Mouse (Mus musculus) yolk sac, embryonic 10.5 days (tissue): ENCODE measurements around the gene Opn5.
A peak's percentile ranks its signal among the peaks of the same experiment; 100 is the strongest.

Experiments used
- DNase-seq: peaks from one replicate; pipeline ENCODE4 v3.0.0-alpha.2; 2017; ENCODE audit warnings: low spot score

Opn5 gene

DNA sequence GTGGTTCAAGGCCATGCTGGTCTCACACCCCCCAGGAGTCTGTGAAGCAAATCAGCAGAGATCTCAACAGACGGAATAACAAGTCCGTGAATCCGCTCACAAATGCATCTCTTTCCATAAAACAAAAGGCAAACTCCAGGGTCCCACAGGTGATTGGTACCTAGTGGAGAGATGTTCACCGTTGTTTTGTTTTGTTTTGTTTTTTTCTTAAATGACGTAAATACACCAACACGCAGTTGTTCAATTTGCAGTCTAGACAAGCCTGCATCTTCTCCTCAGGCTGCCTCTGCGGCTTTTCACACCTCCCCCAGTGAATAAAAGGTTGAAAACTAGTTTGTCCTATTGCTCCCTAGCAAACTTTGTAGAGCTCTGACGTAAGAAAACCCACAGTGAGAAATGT lies at the start of gene Opn5:
Gene Opn5, minus strand, starts transcription at position 101 of the 400 bp plus-strand sequence.
- no peak for DNase-seq

DNA sequence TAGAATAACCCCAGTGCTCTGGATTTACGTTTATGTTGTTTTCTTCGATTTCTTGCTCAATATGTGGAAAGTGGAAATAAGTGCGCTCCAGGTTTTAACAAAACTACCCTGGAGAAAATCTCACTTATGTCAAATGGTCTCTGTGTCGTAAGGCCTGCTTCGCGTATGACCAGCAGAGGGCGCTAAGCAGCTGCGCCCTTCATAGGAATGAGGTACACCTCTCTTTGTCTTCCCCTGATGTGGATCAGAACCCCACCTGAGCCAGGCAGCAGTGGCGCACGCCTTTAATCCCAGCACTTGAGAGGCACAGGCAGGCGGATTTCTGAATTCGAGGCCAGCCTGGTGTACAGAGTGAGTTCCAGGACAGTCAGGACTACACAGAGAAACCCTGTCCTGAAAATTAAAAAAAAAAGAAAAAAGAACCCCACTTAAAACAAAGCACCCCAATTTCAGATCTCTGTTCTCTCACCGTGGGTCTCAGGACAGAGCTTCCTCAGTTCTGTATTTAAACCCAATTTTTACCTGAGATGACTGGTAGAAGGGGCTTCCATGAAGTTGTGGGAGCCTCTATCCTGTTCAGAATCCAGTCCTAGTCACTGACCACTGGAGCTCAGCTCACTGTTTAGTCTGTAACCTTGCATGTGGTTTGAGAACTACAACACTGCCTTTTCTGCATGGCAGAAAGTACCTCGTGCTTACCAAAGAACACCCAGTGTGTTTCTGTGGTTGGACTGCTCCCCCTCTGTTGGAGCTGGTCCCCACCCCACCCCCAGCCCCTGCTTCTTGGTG lies 47.6 kb upstream of the Opn5 start:
- DNase-seq: peak; percentile 8

DNA sequence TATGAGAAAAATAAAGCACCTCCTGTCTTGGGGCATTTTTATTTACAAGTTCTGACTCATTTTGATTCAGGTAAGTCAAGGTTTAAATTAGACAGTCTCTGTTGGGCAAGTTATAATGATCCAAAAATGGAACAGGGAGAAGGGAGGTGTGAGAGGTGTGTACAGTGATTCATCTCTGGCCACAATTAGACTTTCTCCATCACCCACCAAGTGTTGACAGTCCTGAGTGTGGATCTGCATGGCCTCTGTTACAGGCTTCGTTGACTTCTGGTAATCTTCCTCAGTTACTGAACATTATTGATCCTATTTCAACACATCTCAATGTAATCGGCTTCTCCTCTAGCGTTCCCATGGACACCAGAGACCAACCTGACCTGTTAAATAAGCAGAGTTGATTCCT lies 32.2 kb upstream of the Opn5 start:
- no peak for DNase-seq

GRCm38 (mm10) chr17:42630206-42630605 lies 19.0 kb upstream of the Opn5 start:
- no peak for DNase-seq

DNA sequence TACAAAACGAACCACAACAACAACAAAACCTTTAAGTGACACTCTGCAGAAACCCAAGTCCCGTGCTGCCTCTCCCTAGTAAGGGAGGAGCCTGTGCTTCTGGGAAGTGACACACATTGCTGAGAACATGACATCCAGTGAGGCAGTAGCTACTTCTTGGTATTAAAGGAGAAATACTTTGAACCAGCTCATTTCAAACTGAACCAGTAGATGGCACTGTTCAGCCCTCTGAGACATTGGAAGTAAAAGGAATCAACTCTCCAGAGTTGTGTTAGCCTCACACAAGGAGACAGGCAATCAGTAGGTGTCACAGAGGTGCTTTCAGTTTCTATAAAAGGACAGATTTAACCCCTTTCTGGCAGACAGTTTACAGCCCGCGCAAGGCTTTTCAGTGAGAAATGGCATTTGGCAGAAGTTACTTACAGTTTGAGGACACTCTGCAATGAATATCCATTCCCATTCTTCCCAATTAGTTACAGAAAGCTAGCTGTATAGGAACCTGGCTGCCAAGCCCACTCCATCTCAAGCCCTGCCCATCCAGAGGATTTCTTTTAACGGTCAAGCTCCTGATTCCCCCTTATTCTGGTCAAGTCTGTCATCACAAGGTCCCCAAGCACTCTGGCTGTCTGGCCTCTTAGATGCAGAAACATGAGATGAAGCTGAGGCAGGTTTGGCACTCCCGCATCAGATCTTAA lies 2.0 kb upstream of the Opn5 start:
- DNase-seq: peak; percentile 10

- no peak for DNase-seq
Observed at GRCm38 (mm10) chr17:42608270-42608669, 2.9 kb downstream of the Opn5 start.

DNA sequence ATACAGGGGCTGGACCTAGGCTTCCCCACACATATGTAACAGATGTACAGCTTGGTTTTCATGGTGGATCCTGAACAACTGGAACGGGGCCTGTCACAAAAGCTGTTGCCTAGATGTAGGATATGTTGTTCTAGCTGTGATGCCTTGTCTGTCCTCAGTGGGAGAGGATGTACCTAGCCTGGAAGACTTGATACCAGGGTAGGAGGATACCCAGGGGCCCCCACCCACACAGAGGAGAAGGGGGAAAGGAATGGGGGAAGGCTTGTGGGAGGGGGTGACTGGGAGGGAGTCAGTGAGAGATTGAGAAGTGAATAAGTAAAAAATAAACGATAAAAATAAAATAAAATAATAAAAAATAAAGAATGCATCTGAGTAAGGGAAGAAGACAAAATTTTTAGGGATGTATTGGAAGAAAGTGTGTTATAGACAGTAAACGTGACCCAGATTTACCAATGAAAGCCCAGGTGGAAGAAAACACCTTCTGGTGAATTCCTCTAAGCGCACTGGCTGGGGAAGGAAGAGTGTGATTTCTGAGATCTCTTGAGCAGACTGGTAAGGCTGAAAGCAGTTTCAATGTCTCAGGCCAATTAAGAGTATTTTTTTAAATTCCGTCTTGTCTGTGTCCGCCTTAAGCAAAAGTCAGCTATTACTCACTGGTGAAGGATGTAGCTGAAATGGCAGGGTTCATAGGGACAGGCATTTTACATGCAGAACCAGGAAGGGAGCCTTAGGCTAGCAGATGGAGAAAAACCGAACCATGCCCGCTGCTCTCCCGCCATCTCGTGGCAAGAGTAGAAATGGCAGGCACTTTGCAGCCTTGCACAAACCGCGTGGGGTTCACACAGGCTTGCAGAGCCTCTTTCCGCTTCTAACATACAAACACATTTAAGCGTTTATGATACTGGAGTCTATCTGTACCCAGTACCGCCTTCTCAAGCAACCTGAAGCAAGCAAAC lies 8.1 kb downstream of the Opn5 start:
- peak; percentile 53 for DNase-seq

GRCm38 (mm10) chr17:42586486-42586885 lies 24.7 kb downstream of the Opn5 start:
- no peak for DNase-seq

GRCm38 (mm10) chr17:42583029-42583331 lies 28.2 kb downstream of the Opn5 start:
- no peak for DNase-seq

GRCm38 (mm10) chr17:42582281-42583028 lies 28.7 kb downstream of the Opn5 start:
- no peak for DNase-seq

DNA sequence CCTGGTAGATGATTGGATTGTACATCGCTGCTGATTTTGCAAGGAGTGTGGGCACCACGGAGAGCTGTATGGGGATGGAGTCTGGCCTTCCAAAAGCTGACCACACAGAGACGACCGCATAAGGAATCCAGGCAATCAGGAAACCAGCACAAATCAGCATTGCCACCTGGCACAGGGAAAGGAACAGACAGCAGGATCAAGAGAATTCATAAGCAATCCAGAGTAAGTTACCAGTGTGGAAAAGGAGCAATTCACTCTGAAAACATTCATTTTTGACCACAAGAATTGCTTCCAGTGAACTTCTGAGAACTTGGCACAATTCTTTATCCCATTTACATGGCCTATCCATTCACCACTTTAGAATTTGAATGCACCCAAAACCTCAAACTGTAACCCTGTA lies 30.6 kb downstream of the Opn5 start:
- no peak for DNase-seq

DNA sequence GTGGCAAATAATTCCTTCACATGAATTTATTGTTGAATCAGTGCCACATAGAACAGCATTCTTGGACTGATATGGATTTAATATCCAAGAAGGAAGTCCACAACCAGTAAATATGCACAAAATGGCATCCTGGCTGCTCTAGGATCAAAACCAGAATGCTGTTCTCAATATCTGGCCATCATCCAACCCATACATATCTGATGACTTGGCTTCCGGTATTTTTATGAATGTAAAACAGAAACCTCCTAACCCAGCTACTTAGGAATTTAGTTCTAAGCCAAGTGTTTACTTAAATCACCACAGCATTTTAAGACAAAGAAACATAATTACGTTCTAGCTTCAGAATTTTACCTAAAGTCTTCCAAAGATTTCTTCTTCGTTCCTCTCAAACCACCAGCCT lies 31.0 kb downstream of the Opn5 start:
- DNase-seq: no peak

GRCm38 (mm10) chr17:42576671-42577168 lies 34.5 kb downstream of the Opn5 start:
- peak; percentile 13 for DNase-seq

DNA sequence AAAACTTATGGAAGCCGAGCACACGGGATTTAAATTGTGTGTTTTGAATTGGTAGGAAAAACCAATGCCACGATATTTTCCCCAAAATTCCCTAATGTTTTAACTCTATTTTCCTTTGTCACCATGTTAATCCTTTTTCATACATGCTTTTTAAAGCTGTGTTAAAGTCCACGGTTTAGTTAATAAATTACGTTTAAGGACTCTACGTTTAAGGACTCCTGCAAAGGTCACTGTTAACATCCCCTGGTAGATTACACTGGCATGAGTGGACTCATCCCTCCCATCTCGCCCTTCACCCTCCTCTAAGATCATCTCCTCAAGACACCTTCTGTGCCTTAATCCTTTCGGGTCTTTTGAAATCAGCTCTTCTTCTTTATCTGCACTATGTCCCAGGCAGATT lies 37.4 kb downstream of the Opn5 start:
- no peak for DNase-seq

- no peak for DNase-seq
Observed at GRCm38 (mm10) chr17:42549578-42549977, 61.6 kb downstream of the Opn5 start.

GRCm38 (mm10) chr17:42530147-42530546 lies 81.0 kb downstream of the Opn5 start:
- no peak for DNase-seq

DNA sequence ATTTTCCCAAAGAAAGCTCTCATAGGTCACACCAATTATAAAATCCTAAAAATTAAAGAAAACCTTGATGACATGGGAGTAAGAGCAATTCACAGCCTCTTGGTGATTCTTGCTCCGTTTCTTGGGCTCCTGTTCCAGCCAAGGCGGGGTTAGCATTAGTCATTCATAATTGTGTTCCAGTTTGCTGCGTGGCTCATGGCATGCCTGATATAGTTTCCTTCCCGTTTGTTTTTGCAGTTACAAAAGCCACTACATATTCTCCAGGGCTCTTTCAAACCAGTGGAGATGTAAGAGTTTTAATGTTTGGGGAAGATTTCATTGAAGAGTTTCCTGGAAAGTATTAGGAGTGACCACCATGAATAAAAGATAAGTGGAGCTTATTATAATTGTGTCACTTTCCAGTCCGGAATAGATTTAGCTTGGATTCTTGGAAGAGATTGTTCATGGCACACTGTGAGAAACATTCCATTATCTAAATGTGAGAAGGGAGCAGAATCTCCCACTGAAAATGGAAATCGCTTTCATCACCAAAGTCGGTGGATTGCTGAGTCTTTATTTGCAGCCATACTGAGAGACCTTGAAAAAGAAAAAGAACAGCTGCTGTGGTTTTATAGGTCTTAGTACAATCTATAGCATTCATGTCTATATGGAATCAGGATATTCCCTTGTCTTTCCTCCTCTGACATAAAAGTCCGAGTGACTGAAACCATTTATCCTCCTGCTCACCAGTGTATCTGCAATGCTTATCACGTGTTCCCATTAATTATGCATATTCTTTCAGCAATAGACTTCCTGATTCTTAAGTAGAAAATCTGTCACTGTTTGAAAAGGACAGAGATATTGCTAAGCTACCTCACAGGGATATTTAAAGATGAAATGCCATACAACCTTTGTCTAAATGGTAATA lies 101.6 kb downstream of the Opn5 start:
- no peak for DNase-seq
